Comparison of ENCODE assay signal across 8 mouse cellular contexts in genomic region chr4:144906001-144906889, GRCm38 (mm10). TPM values are rescaled to one million over a fixed set of nuclear protein-coding genes. Genes with fewer than 3 reads are reported as not detected.
DNase-seq lines count a peak whose midpoint lies in the region; ATAC-seq and TF ChIP-seq lines count a peak whose summit lies in the region.

No protein-coding gene starts in this region.

- no peak overlapping the region for H3K9ac ChIP-seq in midbrain, embryonic 11.5 days (ENCODE audit: low read length)
- H3K9ac ChIP-seq in midbrain, embryonic 15.5 days, result no peak overlapping the region
- no peak overlapping the region for H3K9ac ChIP-seq in embryonic facial prominence, embryonic 11.5 days (replicated peaks; ENCODE audit: low read length)
- peak overlapping the region; percentile 15 for H3K9ac ChIP-seq in liver, adult 2 months (ENCODE audit: low read depth, low read length)
- no peak overlapping the region for H3K9ac ChIP-seq in neural tube, embryonic 13.5 days

- no peaks in the 10 kb centered on the region for H3K4me1 ChIP-seq in midbrain, embryonic 11.5 days (ENCODE audit: control insufficient read depth, insufficient read depth, low read length)
- H3K4me1 ChIP-seq in midbrain, embryonic 15.5 days, result no peaks in the 10 kb centered on the region
- no peaks in the 10 kb centered on the region for H3K4me1 ChIP-seq in embryonic facial prominence, embryonic 11.5 days (ENCODE audit: control insufficient read depth, insufficient read depth, low read length)
- peaks cover 86% of the 10 kb centered on the region for H3K4me1 ChIP-seq in liver, adult 2 months (ENCODE audit: control insufficient read depth, insufficient read depth, low read length)
- H3K4me1 ChIP-seq in neural tube, embryonic 13.5 days (replicated peaks), result peaks cover 14% of the 10 kb centered on the region; the same call in 1 of the 2 replicates

- 89% methylated on average over 8 of the region's 8 CpGs for WGBS in midbrain, embryonic 11.5 days
- WGBS in midbrain, embryonic 15.5 days, result 83% methylated on average over 8 of the region's 8 CpGs
- 76% methylated on average over 8 of the region's 8 CpGs for WGBS in embryonic facial prominence, embryonic 11.5 days
- WGBS in liver, adult 2 months, result 8% methylated on average over 8 of the region's 8 CpGs
- 81% methylated on average over 8 of the region's 8 CpGs for WGBS in neural tube, embryonic 13.5 days

- TF ChIP-seq POLR2A in liver, adult 2 months (IDR thresholded peaks at IDR 0.05; ENCODE audit: extremely low read depth, insufficient read depth, low read length), result no peak

- H3K27ac ChIP-seq in midbrain, embryonic 11.5 days (ENCODE audit: low read depth, low read length), result no peak overlapping the region
- no peak overlapping the region for H3K27ac ChIP-seq in midbrain, embryonic 15.5 days
- H3K27ac ChIP-seq in embryonic facial prominence, embryonic 11.5 days (replicated peaks; ENCODE audit: low read depth, low read length), result no peak overlapping the region
- H3K27ac ChIP-seq in liver, adult 2 months (replicated peaks; ENCODE audit: insufficient read depth, low read depth, low read length), result peak overlapping the region; percentile 78
- H3K27ac ChIP-seq in neural tube, embryonic 13.5 days (replicated peaks), result no peak overlapping the region

- peak; percentile 23 for ATAC-seq in midbrain, embryonic 11.5 days (ENCODE audit: low FRiP score)
- no peak for ATAC-seq in midbrain, embryonic 15.5 days (replicated peaks)
- ATAC-seq in embryonic facial prominence, embryonic 11.5 days (replicated peaks; ENCODE audit: insufficient number of reproducible peaks, low FRiP score, low TSS enrichment, low read depth), result peak; percentile 29; the same call in 1 of the 2 replicates
- ATAC-seq in hematopoietic stem cell, adult 5-6 weeks (replicated peaks in 1 of 2; ENCODE audit: insufficient read depth in 1 of 2, low FRiP score in 2 of 2, low TSS enrichment in 1 of 2, low read depth in 1 of 2, poor library complexity in 2 of 2, severe bottlenecking in 2 of 2), result peak; percentile 48 to 65
- ATAC-seq in neural tube, embryonic 13.5 days (ENCODE audit: low read depth), result 0 out of 2 replicates have a peak, but pooled peaks have one; percentile 17

- H3K4me2 ChIP-seq in midbrain, embryonic 11.5 days, result no peak overlapping the region
- H3K4me2 ChIP-seq in midbrain, embryonic 15.5 days, result no peak overlapping the region
- H3K4me2 ChIP-seq in embryonic facial prominence, embryonic 11.5 days (ENCODE audit: low read depth, low read length), result no peak overlapping the region
- no peak overlapping the region for H3K4me2 ChIP-seq in neural tube, embryonic 13.5 days

- H3K36me3 ChIP-seq in midbrain, embryonic 11.5 days (ENCODE audit: control insufficient read depth, insufficient read depth, low read length), result no peaks in the 10 kb centered on the region
- no peaks in the 10 kb centered on the region for H3K36me3 ChIP-seq in midbrain, embryonic 15.5 days (replicated peaks)
- H3K36me3 ChIP-seq in embryonic facial prominence, embryonic 11.5 days (replicated peaks; ENCODE audit: control insufficient read depth, insufficient read depth, low read depth, low read length), result no peaks in the 10 kb centered on the region
- peaks cover 10% of the 10 kb centered on the region; the same call in 1 of the 2 replicates for H3K36me3 ChIP-seq in liver, adult 2 months (ENCODE audit: control insufficient read depth, insufficient read depth, low read length)
- H3K36me3 ChIP-seq in neural tube, embryonic 13.5 days, result no peaks in the 10 kb centered on the region

- H3K9me3 ChIP-seq in midbrain, embryonic 11.5 days (ENCODE audit: control insufficient read depth, low read length), result no peaks in the 10 kb centered on the region
- H3K9me3 ChIP-seq in midbrain, embryonic 15.5 days, result no peaks in the 10 kb centered on the region
- no peaks in the 10 kb centered on the region for H3K9me3 ChIP-seq in embryonic facial prominence, embryonic 11.5 days (replicated peaks; ENCODE audit: control insufficient read depth, low read length)
- H3K9me3 ChIP-seq in neural tube, embryonic 13.5 days, result no peaks in the 10 kb centered on the region

- peaks cover 69% of the 10 kb centered on the region for H3K79me2 ChIP-seq in liver, adult 2 months (ENCODE audit: control insufficient read depth, insufficient read depth, low read length)

- H3K4me3 ChIP-seq in midbrain, embryonic 11.5 days (ENCODE audit: low read depth, low read length), result no peak overlapping the region
- no peak overlapping the region for H3K4me3 ChIP-seq in midbrain, embryonic 15.5 days
- H3K4me3 ChIP-seq in embryonic facial prominence, embryonic 11.5 days (ENCODE audit: low read depth, low read length), result no peak overlapping the region
- H3K4me3 ChIP-seq in liver, adult 2 months (ENCODE audit: insufficient read depth, low read depth, low read length), result no peak overlapping the region
- H3K4me3 ChIP-seq in neural tube, embryonic 13.5 days, result no peak overlapping the region

- H3K27me3 ChIP-seq in midbrain, embryonic 11.5 days (ENCODE audit: control insufficient read depth, insufficient read depth, low read length), result no peaks in the 10 kb centered on the region
- no peaks in the 10 kb centered on the region for H3K27me3 ChIP-seq in midbrain, embryonic 15.5 days (replicated peaks)
- no peaks in the 10 kb centered on the region for H3K27me3 ChIP-seq in embryonic facial prominence, embryonic 11.5 days (ENCODE audit: control insufficient read depth, insufficient read depth, low read length)
- no peaks in the 10 kb centered on the region for H3K27me3 ChIP-seq in liver, adult 2 months (ENCODE audit: control insufficient read depth, insufficient read depth, low read length)
- no peaks in the 10 kb centered on the region for H3K27me3 ChIP-seq in neural tube, embryonic 13.5 days

- DNase-seq in midbrain, embryonic 11.5 days (ENCODE audit: low spot score, missing footprints), result no peak
- no peak for DNase-seq in embryonic facial prominence, embryonic 11.5 days (ENCODE audit: low spot score)
- peak; percentile 74 for DNase-seq in liver, adult 2 months (ENCODE audit: extremely low read depth, low read depth, low spot score)
- no peak for DNase-seq in embryo, embryonic 9.5 days (ENCODE audit: extremely low spot score)
- DNase-seq in testis, postnatal 14 days (ENCODE audit: low spot score), result no peak

- TF ChIP-seq CTCF in liver, adult 2 months (IDR thresholded peaks at IDR 0.05; ENCODE audit: low read depth, low read length), result no peak

RNA-seq across cellular contexts. Expression of gene Dhrs3, which starts 13.6 kb away (rescaled TPM):
- 5.9 and 7.9 TPM in 2 replicates for polyA plus RNA-seq in midbrain, embryonic 11.5 days (2014; fragmentation: Nextera tagmentation; extraction: Ambion mirVana)
- 35.6 and 41.3 TPM in 2 replicates for polyA plus RNA-seq in midbrain, embryonic 15.5 days (2015; fragmentation: Nextera tagmentation; extraction: Ambion mirVana)
- polyA plus RNA-seq in embryonic facial prominence, embryonic 11.5 days (2014; fragmentation: Nextera tagmentation; extraction: Ambion mirVana), result 41.9 and 45.7 TPM in 2 replicates
- total RNA-seq in hematopoietic stem cell, adult 5-6 weeks (2017), result 48.1 and 55.2 TPM in 2 replicates
- total RNA-seq in liver, adult 2 months (2014; rRNA removed), result 85.5 and 109 TPM in 2 replicates
- 225 and 231 TPM in 2 replicates for polyA plus RNA-seq in liver, adult 2 months (2012; rRNA removed)
- polyA plus RNA-seq in neural tube, embryonic 13.5 days (2015; fragmentation: Nextera tagmentation; extraction: Ambion mirVana), result 45.8 and 52.2 TPM in 2 replicates
